Mouse (Mus musculus): ENCODE data around the gene A530016L24Rik. TPM values are rescaled to one million over a fixed set of nuclear protein-coding genes. Genes with fewer than 3 reads are reported as not detected.
A peak's percentile ranks its signal among the peaks of the same experiment; 100 is the strongest.

The A530016L24Rik gene
- 100 to 1,000 TPM in 1 of 2 experiments, 10 to 100 TPM in 1; 25.0 to 131 TPM for total RNA-seq (2021)
- long read RNA-seq, experiment 1, transcript A530016L24Rik-202 (4 exons, 1,547 nt): minor isoform, 32 of 105 reads
- long read RNA-seq, experiment 1, transcript A530016L24Rik-201 (5 exons, 2,636 nt): major isoform, 59 of 105 reads
- long read RNA-seq, experiment 1, partial matches to known transcripts: 3 of 105 reads
- long read RNA-seq, experiment 1, other reads (novel, unspliced or antisense): 11 of 105 reads
- long read RNA-seq, experiment 2, transcript A530016L24Rik-201 (5 exons, 2,636 nt): major isoform, 27 of 44 reads
- long read RNA-seq, experiment 2, transcript A530016L24Rik-202 (4 exons, 1,547 nt): minor isoform, 6 of 44 reads
- long read RNA-seq, experiment 2, partial matches to known transcripts: 2 of 44 reads
- long read RNA-seq, experiment 2, other reads (novel, unspliced or antisense): 9 of 44 reads

GRCm38 (mm10) chr12:112489134-112489533 is at the start of gene A530016L24Rik:
A530016L24Rik (plus strand) TSS chr12:112489448.
- DNase-seq (ENCODE audit: low spot score in 2 of 2): no peak

DNA sequence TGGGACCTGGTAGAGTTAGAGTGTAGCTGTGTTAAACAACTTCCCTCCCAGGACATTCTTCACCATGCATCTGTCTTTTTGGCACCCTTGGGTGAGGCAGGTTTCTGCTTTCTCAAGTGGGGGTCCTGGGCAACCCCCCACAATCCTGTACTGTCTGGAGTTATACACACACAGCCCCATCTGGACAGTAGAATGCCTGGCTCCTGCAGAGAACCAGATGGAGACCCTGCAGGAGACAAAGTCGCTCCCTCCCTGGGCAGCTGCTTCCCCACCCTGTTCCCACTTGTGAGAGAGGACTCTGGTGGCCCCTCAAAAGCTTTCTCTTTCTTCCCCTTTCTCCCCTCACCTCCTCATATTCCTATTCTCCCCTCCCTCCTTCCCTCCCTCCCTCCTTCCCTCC is 49.3 kb upstream of the A530016L24Rik start:
- no peak for DNase-seq (ENCODE audit: low spot score in 2 of 2)

GRCm38 (mm10) chr12:112449144-112449827 is 40.0 kb upstream of the A530016L24Rik start:
- DNase-seq (ENCODE audit: low spot score in 2 of 2): no peak

DNA sequence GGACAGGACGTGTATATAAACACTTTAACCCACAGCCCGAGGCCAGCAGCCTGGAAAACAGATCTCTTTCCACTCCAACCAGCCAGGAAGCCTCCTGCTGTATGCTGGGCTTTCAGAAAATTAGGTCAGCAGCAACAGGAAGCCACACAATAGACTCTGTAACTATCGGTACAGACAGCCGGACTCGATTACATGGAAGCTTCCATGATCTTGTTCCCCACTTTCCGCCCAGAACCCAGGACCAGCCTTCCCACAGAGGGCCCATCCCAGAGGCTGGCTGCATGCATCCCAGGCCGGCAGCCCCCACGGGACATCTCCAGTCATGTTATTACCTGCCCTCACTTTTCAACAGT is 39.4 kb upstream of the A530016L24Rik start:
- no peak for DNase-seq (ENCODE audit: low spot score in 2 of 2)

GRCm38 (mm10) chr12:112450883-112451282 is 38.4 kb upstream of the A530016L24Rik start:
- peak; percentile 32 to 52 for DNase-seq (ENCODE audit: low spot score in 2 of 2)

- no peak for DNase-seq (ENCODE audit: low spot score in 2 of 2)
These were observed 37.9 kb upstream of the A530016L24Rik start for GRCm38 (mm10) chr12:112451381-112451780.

- DNase-seq (ENCODE audit: low spot score in 2 of 2): no peak
These were observed 37.4 kb upstream of the A530016L24Rik start for GRCm38 (mm10) chr12:112451826-112452225.

GRCm38 (mm10) chr12:112456144-112456713 is 33.0 kb upstream of the A530016L24Rik start:
- DNase-seq (ENCODE audit: low spot score in 2 of 2): no peak

- DNase-seq (ENCODE audit: low spot score in 2 of 2): no peak
These were observed 31.4 kb upstream of the A530016L24Rik start for GRCm38 (mm10) chr12:112457839-112458238.

DNA sequence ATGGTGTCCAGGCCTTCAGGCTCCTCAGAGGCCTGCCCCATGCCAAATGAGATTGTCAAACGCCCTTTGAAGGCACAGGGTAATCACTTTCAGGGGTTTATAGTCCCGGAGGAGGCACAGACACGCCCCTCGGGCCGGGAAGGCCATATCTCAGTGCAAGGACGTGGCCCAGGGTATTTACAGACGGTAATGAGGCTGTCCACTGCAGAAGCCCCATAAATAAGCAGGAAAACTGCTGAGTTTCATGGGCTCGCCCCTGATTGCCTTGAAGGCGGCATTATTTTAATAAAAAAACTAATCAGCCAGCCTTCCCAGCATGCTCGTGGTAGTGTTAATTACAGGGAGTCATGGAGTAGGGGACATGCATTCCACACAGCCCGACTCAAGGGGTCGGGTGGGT is 26.8 kb upstream of the A530016L24Rik start:
- DNase-seq (ENCODE audit: low spot score in 2 of 2): no peak

DNA sequence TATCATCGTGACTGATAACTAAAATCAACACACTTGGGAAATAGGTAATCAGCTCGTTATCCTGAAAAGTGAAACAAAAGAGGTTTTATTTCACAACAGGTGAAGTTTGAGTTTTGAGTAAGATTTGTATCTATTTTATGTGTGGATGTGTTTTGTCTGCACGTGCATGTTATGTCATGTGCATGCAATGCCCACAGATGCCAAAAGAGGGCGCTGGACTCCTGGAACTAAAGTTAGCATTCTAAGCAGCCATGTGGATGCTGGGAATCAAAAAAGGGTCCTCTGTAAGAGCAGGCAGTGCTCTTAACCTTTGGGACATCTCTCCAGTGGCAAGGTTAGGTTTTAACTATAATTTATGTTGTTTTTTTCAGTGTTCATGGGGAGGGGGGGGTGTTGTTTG is 26.0 kb upstream of the A530016L24Rik start:
- no peak for DNase-seq (ENCODE audit: low spot score in 2 of 2)

- DNase-seq (ENCODE audit: low spot score in 2 of 2): no peak
These were observed 25.4 kb upstream of the A530016L24Rik start for GRCm38 (mm10) chr12:112463750-112464444.

GRCm38 (mm10) chr12:112464516-112464915 is 24.7 kb upstream of the A530016L24Rik start:
- DNase-seq (ENCODE audit: low spot score in 2 of 2): no peak

DNA sequence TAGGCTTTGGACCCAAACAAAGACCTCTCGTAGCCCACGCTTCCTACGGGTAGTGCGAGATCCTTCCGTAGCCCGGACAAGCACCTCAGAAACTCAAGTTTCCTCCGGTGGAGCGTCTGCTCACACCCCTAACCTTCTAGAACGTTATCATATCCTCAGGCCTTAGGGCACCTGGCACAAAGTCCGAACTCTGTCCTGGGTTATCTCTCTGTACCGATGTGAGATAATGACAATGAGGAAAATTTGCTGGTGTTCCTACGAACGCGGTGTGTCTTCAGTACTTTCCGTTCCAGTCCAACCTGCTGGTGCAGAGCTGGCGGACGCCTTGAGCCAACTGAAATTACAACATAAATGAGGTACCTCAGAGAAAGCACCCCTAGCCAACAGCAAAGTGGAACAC is 23.3 kb upstream of the A530016L24Rik start:
- DNase-seq (ENCODE audit: low spot score in 2 of 2): no peak

DNA sequence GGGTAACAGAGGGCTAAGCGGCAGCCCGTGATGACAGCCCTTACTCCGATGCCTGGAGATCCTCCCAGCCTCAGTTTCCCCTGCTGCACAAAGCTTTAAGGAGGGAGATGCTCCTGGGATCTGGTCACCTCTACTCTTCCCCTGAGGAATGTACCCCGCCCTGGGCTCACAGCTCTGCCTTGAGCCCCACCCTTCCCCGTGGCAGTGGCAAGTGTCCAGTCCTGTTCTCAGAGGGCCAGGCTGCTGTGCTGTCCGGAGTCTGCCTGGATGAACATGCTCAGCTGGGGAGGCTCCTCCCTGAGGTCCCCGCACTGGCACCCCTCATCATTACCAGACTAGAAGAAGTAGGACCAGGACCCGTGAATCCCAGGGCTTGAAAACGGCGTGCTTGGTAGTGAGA is 21.9 kb upstream of the A530016L24Rik start:
- no peak for DNase-seq (ENCODE audit: low spot score in 2 of 2)

GRCm38 (mm10) chr12:112469393-112469792 is 19.9 kb upstream of the A530016L24Rik start:
- DNase-seq (ENCODE audit: low spot score in 2 of 2): no peak

DNA sequence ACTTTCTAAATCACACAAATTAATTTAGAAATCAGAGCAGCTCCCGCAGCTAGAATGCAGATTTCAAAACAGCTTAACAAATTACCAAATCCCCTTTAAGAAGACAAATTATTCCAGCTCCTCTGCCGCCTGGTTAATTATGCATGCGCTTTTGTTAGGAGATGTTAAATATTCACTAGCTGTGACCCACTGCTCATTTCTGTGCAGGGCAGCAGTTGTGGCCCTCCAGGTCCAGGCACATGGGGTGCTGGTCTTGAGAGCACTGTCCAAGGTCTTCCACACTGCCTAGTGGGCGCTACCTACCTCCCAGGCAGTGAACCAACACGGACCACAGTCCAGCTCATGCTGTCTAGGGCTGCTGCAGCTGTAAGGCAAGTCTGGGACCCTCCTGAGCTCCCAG is 19.0 kb upstream of the A530016L24Rik start:
- no peak for DNase-seq (ENCODE audit: low spot score in 2 of 2)

DNA sequence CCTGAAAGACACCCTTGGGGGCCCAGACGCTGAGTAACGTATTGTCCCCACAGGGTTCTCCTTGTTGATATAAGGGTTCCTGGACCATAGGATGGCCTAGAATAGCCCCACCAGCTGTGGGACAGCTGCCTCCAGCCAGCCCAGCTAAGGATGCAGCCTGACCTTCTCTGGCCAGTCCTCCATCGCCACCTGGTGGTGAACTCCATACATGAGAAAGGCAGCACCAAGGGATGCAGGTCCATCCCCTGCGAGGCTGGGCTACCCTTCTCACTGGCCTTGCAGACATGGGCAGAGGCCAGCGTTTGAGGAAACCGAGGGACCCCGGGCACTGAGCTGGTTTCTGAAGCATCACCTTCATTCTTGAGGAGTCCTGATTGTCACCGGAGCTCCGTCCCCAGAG is 15.5 kb upstream of the A530016L24Rik start:
- DNase-seq (ENCODE audit: low spot score in 2 of 2): peak; percentile 89

DNA sequence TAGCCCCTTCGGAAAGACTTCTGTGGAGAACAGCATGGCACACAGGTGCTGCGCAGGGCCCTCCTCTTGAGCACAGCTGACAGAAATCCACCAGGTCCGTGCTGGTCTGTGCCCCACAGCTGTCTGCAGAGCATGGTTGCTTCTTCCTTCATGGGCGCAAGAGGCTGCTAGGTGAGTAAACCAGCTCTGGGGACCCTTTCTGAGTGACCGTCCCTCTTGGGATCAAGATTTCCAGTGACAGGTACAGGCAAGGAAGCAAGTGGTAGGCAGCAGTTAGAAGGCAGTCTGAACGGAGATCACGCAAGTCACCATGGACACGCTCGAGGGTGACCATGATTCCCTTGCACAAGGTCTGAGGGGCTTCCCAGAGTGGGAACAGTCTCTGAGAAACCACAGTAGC is 287 bp downstream of the A530016L24Rik start:
- DNase-seq (ENCODE audit: low spot score in 2 of 2): no peak

DNA sequence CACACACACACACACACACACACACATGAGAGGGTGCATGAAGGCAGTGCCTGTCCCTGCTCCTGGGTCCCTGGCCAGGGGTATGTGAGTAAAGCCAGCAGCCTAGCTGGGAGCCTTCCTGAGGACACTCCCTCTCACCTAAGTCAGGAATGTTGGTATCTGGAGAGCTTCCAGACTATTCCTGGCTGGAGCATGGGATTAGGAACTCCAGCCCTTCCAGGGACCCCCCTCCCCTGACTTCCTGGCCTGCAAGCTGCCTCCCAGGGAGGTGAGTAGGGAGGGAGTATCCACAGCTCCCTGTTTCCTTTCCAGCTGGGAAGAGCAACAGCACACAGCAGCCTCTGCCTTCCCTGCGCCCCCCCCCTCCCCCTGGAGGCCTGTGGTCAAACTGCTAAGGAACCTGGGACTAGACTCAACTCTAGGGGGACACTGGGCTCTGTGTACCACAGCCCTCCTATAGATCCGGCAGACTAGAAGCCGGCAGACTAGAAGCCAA is 1.2 kb downstream of the A530016L24Rik start:
- DNase-seq (ENCODE audit: low spot score in 2 of 2): no peak

DNA sequence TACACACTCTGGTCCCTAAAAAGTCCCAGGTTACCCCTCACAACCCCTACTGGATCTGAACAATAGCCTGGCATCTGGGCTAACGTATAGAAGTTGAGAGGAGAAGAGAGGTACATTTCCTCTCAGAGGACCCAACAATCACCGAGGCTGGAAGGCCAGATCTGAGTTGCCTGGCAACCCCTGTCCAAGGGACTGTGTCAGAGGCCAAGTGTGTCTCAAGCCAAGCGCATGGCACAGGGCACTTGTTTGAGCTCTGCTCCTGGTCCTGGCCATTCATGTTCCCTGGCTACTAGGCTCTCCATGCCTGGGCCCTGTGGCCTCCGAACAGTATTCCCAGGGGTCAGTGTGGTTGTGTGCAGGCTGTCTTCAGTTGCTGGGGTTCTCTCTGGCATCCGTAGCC is 6.9 kb downstream of the A530016L24Rik start:
- DNase-seq (ENCODE audit: low spot score in 2 of 2): no peak
